Mouse (Mus musculus): ENCODE results near the gene Fgf3.

DNA sequence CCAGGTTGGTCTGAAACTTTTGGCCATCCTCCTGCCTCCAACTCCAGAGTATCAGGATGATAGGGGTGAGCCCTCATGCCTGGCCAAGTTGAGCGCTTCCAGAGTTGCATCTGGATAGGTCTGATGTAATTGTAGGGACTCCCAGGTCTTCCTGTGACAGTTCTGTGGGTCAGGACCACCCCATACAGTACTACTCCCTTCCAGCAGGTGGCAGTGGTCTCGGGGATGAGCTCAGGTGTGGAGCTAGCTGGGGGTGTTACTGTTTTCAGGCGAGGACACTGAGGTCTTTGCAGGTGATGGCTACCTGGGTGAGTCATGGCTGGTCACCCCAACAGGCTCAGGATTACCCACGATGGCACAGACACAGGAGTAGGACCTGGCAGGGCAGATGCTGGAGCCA, 8.3 kb downstream of the Fgf3 start:
- TF ChIP-seq CTCF (IDR thresholded peaks at IDR 0.05; ENCODE audit: extremely low read depth, insufficient read depth, insufficient read length, insufficient replicate concordance) (peak; percentile 42; the same call in 1 of the 2 replicates), POLR2A (IDR thresholded peaks at IDR 0.05; ENCODE audit: low read depth, low read length) (no peak)
